Mouse (Mus musculus) liver, embryonic 14.5 days (tissue): ENCODE results near the gene Hrc.

Source experiments
- CTCF ChIP-seq: IDR thresholded peaks from 2 replicates; pipeline ENCODE4 v1.5.1; 2016; ENCODE audit warnings: antibody characterized with exemption, low read depth, control low read depth
- EP300 ChIP-seq: IDR thresholded peaks from 2 replicates; pipeline ENCODE4 v1.6.1; 2016; ENCODE audit warnings: antibody characterized with exemption, low read depth

- TF ChIP-seq CTCF: peak; percentile 23; the same call in 1 of the 2 replicates
- TF ChIP-seq EP300: no peak
Measured at GRCm38 (mm10) chr7:45325800-45326199, 9.3 kb upstream of the Hrc start.
